ENCODE assay signal across 21 mouse cellular contexts in the genomic region with DNA sequence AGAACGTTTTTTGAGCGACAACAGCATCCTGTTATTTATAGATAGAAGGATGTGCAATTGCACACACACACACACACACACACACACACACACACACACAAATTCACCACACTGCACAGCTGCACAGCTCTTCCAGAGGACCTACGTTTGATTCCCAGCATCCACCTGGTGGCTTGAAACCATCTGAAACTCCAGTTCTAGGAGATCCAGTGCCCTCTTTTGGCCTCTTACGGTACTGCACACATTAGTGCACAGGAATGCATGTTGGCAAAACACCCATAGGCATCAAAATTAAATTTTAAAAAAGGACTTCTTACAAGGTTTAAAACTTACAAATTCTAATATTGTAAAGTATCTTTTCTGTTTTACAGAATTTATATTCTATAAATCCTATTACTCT.
DNase-seq lines count a peak whose midpoint lies in the region; ATAC-seq and TF ChIP-seq lines count a peak whose summit lies in the region.
"Had no signal": no experiment of that assay in that cellular context is flagged by ENCODE, and none has a peak within 500 bp of the region (broad histone marks: within the 10 kb centered on the region; RNA-seq: fewer than 3 reads in every experiment).

No protein-coding gene starts in this region.

- 96% methylated on average over 4 of the region's 4 CpGs for WGBS in intestine, postnatal 0 days
- 93% methylated on average over 4 of the region's 4 CpGs for WGBS in intestine, embryonic 15.5 days

- H3K9me3 ChIP-seq in intestine, postnatal 0 days (ENCODE audit: control insufficient read depth): no peaks in the 10 kb centered on the region
- H3K9me3 ChIP-seq in intestine, embryonic 15.5 days: no peaks in the 10 kb centered on the region
- H3K9me3 ChIP-seq: heart, embryonic 10.5 days; liver, embryonic 15.5 days had no signal

- H3K4me3 ChIP-seq in intestine, postnatal 0 days (ENCODE audit: low read depth, low read length): no peak overlapping the region
- H3K4me3 ChIP-seq in intestine, embryonic 15.5 days (replicated peaks): no peak overlapping the region
- H3K4me3 ChIP-seq: embryonic facial prominence, embryonic 13.5 days; heart, embryonic 10.5 days; hindbrain, embryonic 12.5 days; layer of hippocampus, adult 2 months; liver, embryonic 15.5 days had no signal

- no peak overlapping the region for H3K9ac ChIP-seq in intestine, postnatal 0 days (ENCODE audit: low read depth, low read length)
- no peak overlapping the region for H3K9ac ChIP-seq in intestine, embryonic 15.5 days
- H3K9ac ChIP-seq: embryonic facial prominence, embryonic 13.5 days; hindbrain, embryonic 12.5 days; liver, embryonic 15.5 days had no signal

- H3K4me2 ChIP-seq in intestine, postnatal 0 days (replicated peaks; ENCODE audit: low read depth): no peak overlapping the region
- no peak overlapping the region for H3K4me2 ChIP-seq in intestine, embryonic 15.5 days (replicated peaks)
- H3K4me2 ChIP-seq: embryonic facial prominence, embryonic 13.5 days; hindbrain, embryonic 12.5 days; liver, embryonic 15.5 days; midbrain, embryonic 11.5 days had no signal

- no peaks in the 10 kb centered on the region for H3K27me3 ChIP-seq in intestine, postnatal 0 days (replicated peaks; ENCODE audit: control insufficient read depth, insufficient read depth, low read length)
- no peaks in the 10 kb centered on the region for H3K27me3 ChIP-seq in intestine, embryonic 15.5 days (replicated peaks)
- H3K27me3 ChIP-seq: embryonic facial prominence, embryonic 13.5 days; hindbrain, embryonic 12.5 days; liver, embryonic 15.5 days had no signal

- ATAC-seq in intestine, postnatal 0 days: no peak
- no peak for ATAC-seq in intestine, embryonic 15.5 days

- 0 out of 2 replicates have a peak, but pooled peaks have one; percentile 29 for TF ChIP-seq CTCF in intestine, postnatal 0 days (IDR thresholded peaks at IDR 0.05; ENCODE audit: low read depth)

- no peaks in the 10 kb centered on the region for H3K36me3 ChIP-seq in intestine, postnatal 0 days (ENCODE audit: control insufficient read depth, insufficient read depth)
- no peaks in the 10 kb centered on the region for H3K36me3 ChIP-seq in intestine, embryonic 15.5 days
- H3K36me3 ChIP-seq: embryonic facial prominence, embryonic 13.5 days; heart, embryonic 10.5 days; hindbrain, embryonic 12.5 days; liver, embryonic 15.5 days had no signal

- DNase-seq in thymus, postnatal 4 days: peak; percentile 11
- DNase-seq in thymus, postnatal 14 days: no peak
- peak; percentile 63 for DNase-seq in R1 (ENCODE audit: low read depth, low spot score)
- no peak for DNase-seq in cerebellum, postnatal 4 days (ENCODE audit: low spot score in 2 of 2)
- no peak for DNase-seq in adipocyte (ENCODE audit: low spot score)
- DNase-seq: adrenal gland, adult 8-10 months; cerebellum, adult 11-12 months; heart, postnatal 10 days; kidney, adult 11 months; right cerebral cortex, postnatal 25 days; thymus, postnatal 36 days had no signal

- H3K4me1 ChIP-seq in intestine, postnatal 0 days (replicated peaks; ENCODE audit: control insufficient read depth, insufficient read depth, low read length): no peaks in the 10 kb centered on the region
- no peaks in the 10 kb centered on the region for H3K4me1 ChIP-seq in intestine, embryonic 15.5 days (replicated peaks)
- H3K4me1 ChIP-seq: hindbrain, embryonic 12.5 days; liver, embryonic 15.5 days had no signal

- no peak overlapping the region for H3K27ac ChIP-seq in intestine, postnatal 0 days (ENCODE audit: low read depth, low read length)
- H3K27ac ChIP-seq in intestine, embryonic 15.5 days: no peak overlapping the region
- H3K27ac ChIP-seq: embryonic facial prominence, embryonic 13.5 days; heart, embryonic 10.5 days; hindbrain, embryonic 12.5 days; kidney, postnatal 0 days; layer of hippocampus, adult 2 months; liver, embryonic 15.5 days; macrophage had no signal

Comparison
In these comparisons a context has a peak if more than half of its experiments do, and no peak if none do; other contexts are left out.
1. DNase-seq: peak in thymus, postnatal 4 days (single experiment) and R1 (single experiment); none in thymus, postnatal 14 days (single experiment), cerebellum, postnatal 4 days (0 of 2) and adipocyte (single experiment).